In the genomic region with DNA sequence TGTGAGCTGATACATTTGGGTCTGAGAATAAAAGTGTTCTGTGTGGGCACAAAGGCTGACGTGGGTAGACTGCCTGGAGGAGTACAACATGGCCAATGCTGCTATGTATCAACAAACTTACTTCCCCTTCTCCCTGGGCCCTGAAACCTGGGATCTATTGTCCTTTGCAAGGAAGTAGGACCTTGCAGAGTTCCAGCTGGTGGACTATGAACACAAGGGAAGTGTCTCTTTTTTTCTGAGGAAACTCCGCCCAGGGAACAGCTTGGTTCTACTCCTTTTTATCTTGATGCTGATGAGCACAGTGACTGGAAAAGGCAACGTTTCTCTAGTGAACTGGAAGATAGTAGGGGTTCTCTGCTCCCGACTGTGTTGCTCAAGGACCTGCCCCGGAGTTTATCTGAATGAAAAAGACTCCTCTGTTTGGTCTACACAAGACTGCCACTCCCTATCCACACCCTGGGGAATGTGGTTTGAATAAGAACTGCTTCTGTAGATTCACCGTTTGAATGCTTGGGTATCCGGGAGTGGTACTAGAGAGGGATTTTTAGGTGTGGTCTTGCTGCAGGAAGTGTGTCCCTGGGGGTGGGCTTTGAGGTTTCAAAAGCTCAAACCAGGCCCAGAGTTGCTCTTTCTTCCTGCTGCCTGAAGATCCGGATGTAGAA, we compare ENCODE assay signal across 21 mouse cellular contexts. TPM values are rescaled to one million over a fixed set of nuclear protein-coding genes. Genes with fewer than 3 reads are reported as not detected.
DNase-seq lines count a peak whose midpoint lies in the region; ATAC-seq and TF ChIP-seq lines count a peak whose summit lies in the region.
"Had no signal": no experiment of that assay in that cellular context is flagged by ENCODE, and none has a peak within 500 bp of the region (broad histone marks: within the 10 kb centered on the region; RNA-seq: fewer than 3 reads in every experiment).

No protein-coding gene starts in this region.

- H3K4me2 ChIP-seq in heart, embryonic 12.5 days = 0 out of 2 replicates have a peak overlapping the region, but pooled peaks have one; percentile 29
- no peak overlapping the region for H3K4me2 ChIP-seq in liver, embryonic 16.5 days (ENCODE audit: low read depth, low read length)
- H3K4me2 ChIP-seq: hindbrain, embryonic 14.5 days; limb, embryonic 13.5 days; neural tube, embryonic 12.5 days; stomach, embryonic 15.5 days had no signal

- no peaks in the 10 kb centered on the region for H3K27me3 ChIP-seq in heart, embryonic 12.5 days (replicated peaks)
- no peaks in the 10 kb centered on the region for H3K27me3 ChIP-seq in ES-Bruce4 (ENCODE audit: control insufficient read depth, insufficient read depth, low read length, poor library complexity, severe bottlenecking)
- H3K27me3 ChIP-seq in liver, embryonic 16.5 days (ENCODE audit: control insufficient read depth, insufficient read depth, low read depth, low read length) = no peaks in the 10 kb centered on the region
- H3K27me3 ChIP-seq: limb, embryonic 13.5 days; neural tube, embryonic 12.5 days; stomach, embryonic 15.5 days had no signal

- no peak for TF ChIP-seq CTCF in ES-Bruce4 (IDR thresholded peaks at IDR 0.05; ENCODE audit: low read depth, low read length)

- no peak overlapping the region for H3K9ac ChIP-seq in heart, embryonic 12.5 days
- H3K9ac ChIP-seq in ES-Bruce4 (ENCODE audit: low read depth, poor library complexity, severe bottlenecking) = peak overlapping the region; percentile 75
- H3K9ac ChIP-seq in liver, embryonic 16.5 days (ENCODE audit: low read depth, low read length) = no peak overlapping the region
- H3K9ac ChIP-seq: hindbrain, embryonic 14.5 days; limb, embryonic 13.5 days; neural tube, embryonic 12.5 days; stomach, embryonic 15.5 days had no signal

- DNase-seq in heart, postnatal 14 days = no peak
- DNase-seq in c-Kit-positive CD71-positive TER-119-positive erythroid progenitor cells, embryonic 14.5 days (ENCODE audit: low spot score) = peak; percentile 10
- no peak for DNase-seq in right cerebral cortex, postnatal 36 days (ENCODE audit: low spot score in 2 of 2)
- DNase-seq in spleen, postnatal 4 days (ENCODE audit: low spot score in 2 of 2) = no peak
- no peak for DNase-seq in frontal cortex, postnatal 14 days (ENCODE audit: low spot score in 2 of 2)
- DNase-seq: cerebellum, postnatal 10 days; kidney, adult 8-10 months; lung, postnatal 4 days; right cerebral cortex, postnatal 4 days had no signal

- intact Hi-C loops in heart, postnatal 14 days (cut with DNase I) = no loop called here

- TF ChIP-seq EP300 in ES-Bruce4 (IDR thresholded peaks at IDR 0.05; ENCODE audit: insufficient read depth, low read depth, low read length) = peak; percentile 86

- H3K9me3 ChIP-seq in heart, embryonic 12.5 days (replicated peaks) = peaks cover 3% of the 10 kb centered on the region; the same call in 1 of the 2 replicates
- peaks cover 25% of the 10 kb centered on the region for H3K9me3 ChIP-seq in ES-Bruce4 (replicated peaks; ENCODE audit: control insufficient read depth, insufficient read depth, low read length, poor library complexity, severe bottlenecking)
- no peaks in the 10 kb centered on the region for H3K9me3 ChIP-seq in liver, embryonic 16.5 days (replicated peaks; ENCODE audit: control insufficient read depth, low read length)
- H3K9me3 ChIP-seq: limb, embryonic 13.5 days; neural tube, embryonic 12.5 days; stomach, embryonic 15.5 days had no signal

- ATAC-seq in heart, embryonic 12.5 days (ENCODE audit: insufficient number of reproducible peaks, low FRiP score) = no peak
- peak; percentile 77 for ATAC-seq in liver, embryonic 16.5 days (ENCODE audit: low read depth)
- ATAC-seq: midbrain, embryonic 16.5 days had no signal

- peaks cover 53% of the 10 kb centered on the region for H3K4me1 ChIP-seq in heart, embryonic 12.5 days (replicated peaks)
- no peaks in the 10 kb centered on the region for H3K4me1 ChIP-seq in ES-Bruce4 (ENCODE audit: control insufficient read depth, insufficient read depth, low read length)
- no peaks in the 10 kb centered on the region for H3K4me1 ChIP-seq in liver, embryonic 16.5 days (ENCODE audit: control insufficient read depth, low read depth, low read length)

- WGBS in heart, embryonic 12.5 days = 50% methylated on average over 8 of the region's 8 CpGs
- WGBS in liver, embryonic 16.5 days (ENCODE audit: insufficient replicate concordance) = 31% methylated on average over 8 of the region's 8 CpGs

- no peak for TF ChIP-seq POLR2A in ES-Bruce4 (IDR thresholded peaks at IDR 0.05; ENCODE audit: insufficient read depth, low read length)

- no peak overlapping the region for H3K4me3 ChIP-seq in heart, embryonic 12.5 days
- no peak overlapping the region for H3K4me3 ChIP-seq in ES-Bruce4 (ENCODE audit: low read depth, low read length)
- no peak overlapping the region for H3K4me3 ChIP-seq in liver, embryonic 16.5 days (ENCODE audit: low read depth, low read length)
- H3K4me3 ChIP-seq: limb, embryonic 13.5 days; neural tube, embryonic 12.5 days; stomach, embryonic 15.5 days had no signal

- H3K36me3 ChIP-seq in heart, embryonic 12.5 days = peaks cover 32% of the 10 kb centered on the region
- H3K36me3 ChIP-seq in ES-Bruce4 (ENCODE audit: control insufficient read depth, insufficient read depth, low read length, poor library complexity, severe bottlenecking) = peaks cover 5% of the 10 kb centered on the region; the same call in 1 of the 2 replicates
- no peaks in the 10 kb centered on the region for H3K36me3 ChIP-seq in liver, embryonic 16.5 days (ENCODE audit: control insufficient read depth, insufficient read depth)
- H3K36me3 ChIP-seq: limb, embryonic 13.5 days; neural tube, embryonic 12.5 days; stomach, embryonic 15.5 days had no signal

- H3K27ac ChIP-seq in heart, embryonic 12.5 days (ENCODE audit: poor library complexity, severe bottlenecking) = no peak overlapping the region
- peak overlapping the region; percentile 100 for H3K27ac ChIP-seq in ES-Bruce4 (ENCODE audit: insufficient read depth, low read length)
- H3K27ac ChIP-seq in liver, embryonic 16.5 days (ENCODE audit: low read length) = no peak overlapping the region
- H3K27ac ChIP-seq: hindbrain, embryonic 14.5 days; limb, embryonic 13.5 days; neural tube, embryonic 12.5 days; stomach, embryonic 15.5 days had no signal

RNA-seq across cellular contexts. Expression of a gene that starts 2.7 kb away (rescaled TPM):
- polyA plus RNA-seq in heart, embryonic 12.5 days (2016; fragmentation: Nextera tagmentation; extraction: Ambion mirVana) = 65.9 and 68.8 TPM in 2 replicates
- 10 to 100 TPM; 44.1 to 44.9 TPM for total RNA-seq in heart, postnatal 14 days (2021)
- 3.9 and 5.8 TPM in 2 replicates for polyA plus RNA-seq in ES-Bruce4 (2011; ENCODE audit: insufficient read depth, insufficient read length, low read depth, missing spikeins)
- polyA plus RNA-seq in liver, embryonic 16.5 days (2015; fragmentation: Nextera tagmentation; extraction: Ambion mirVana) = 0.28 and 0.52 TPM in 2 replicates

RNA-seq across cellular contexts. Expression of a gene that starts 5.0 kb away (rescaled TPM):
- polyA plus RNA-seq in heart, embryonic 12.5 days (2016; fragmentation: Nextera tagmentation; extraction: Ambion mirVana) = 0.10 and 0.15 TPM in 2 replicates
- not detected for total RNA-seq in heart, postnatal 14 days (2021)
- 49.6 and 55.9 TPM in 2 replicates for polyA plus RNA-seq in ES-Bruce4 (2011; ENCODE audit: insufficient read depth, insufficient read length, low read depth, missing spikeins)
- polyA plus RNA-seq in liver, embryonic 16.5 days (2015; fragmentation: Nextera tagmentation; extraction: Ambion mirVana) = 0.40 TPM in 1 of 2 replicates, not detected in the other
- total RNA-seq: gastrocnemius, postnatal 4 days; layer of hippocampus, adult 18-20 months; left cerebral cortex, adult 8-10 months had no signal
- polyA plus RNA-seq: frontal cortex, adult 2 months; hindbrain, embryonic 14.5 days had no signal

Comparison
In these comparisons a context has a peak if more than half of its experiments do, and no peak if none do; other contexts are left out.
1. RNA of a gene that starts 5.0 kb away (polyA plus RNA-seq): 49.6 to 55.9 TPM in ES-Bruce4; 0.40 TPM in liver, embryonic 16.5 days and 0.10 to 0.15 TPM in heart, embryonic 12.5 days; every median in the first group is over 10 times any median in the second.